Mouse (Mus musculus): ENCODE data around the gene Pgm3.
"Not testable (repeated sequence)": the region's sequence is repeated elsewhere in the genome, so short reads cannot be mapped to it uniquely, and the experiment has no call there.

Gene Pgm3

DNA sequence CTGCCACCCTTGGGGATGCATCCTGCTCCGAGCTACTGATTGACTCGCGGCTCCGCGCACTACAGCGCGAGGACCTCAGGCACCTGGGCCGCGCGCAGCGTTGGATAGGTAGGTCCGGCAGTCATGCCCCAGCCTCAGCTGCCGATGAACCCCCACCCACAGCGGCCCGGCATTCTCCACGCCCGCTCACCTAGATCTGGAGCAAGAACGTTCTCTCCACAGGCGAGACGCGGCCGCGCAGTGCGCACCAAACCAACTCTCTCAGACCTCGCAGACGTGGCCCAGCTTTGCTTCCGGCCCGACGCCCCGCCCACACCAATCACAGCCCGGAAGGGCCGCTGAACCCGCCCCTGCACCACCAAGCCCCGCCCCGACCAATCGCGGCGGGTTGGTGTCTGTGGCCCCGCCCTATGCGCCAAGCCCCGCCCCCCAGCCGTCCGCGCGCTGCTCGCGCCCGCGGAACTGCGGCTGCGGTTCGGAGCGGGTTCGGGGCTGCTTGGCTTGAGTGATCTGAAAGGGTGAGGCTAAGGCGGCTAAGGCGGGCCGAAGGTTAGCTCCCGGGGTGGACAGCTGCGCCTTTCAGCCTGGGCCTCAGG lies at the start of gene Pgm3, which contains the start of gene Rwdd2a:
Gene Pgm3, minus strand, starts transcription at position 303 of the 596 bp plus-strand sequence.
Gene Rwdd2a, plus strand, starts transcription at position 452 of the 596 bp plus-strand sequence.
- peak; percentile 90 to 93 for DNase-seq (ENCODE audit: low spot score in 2 of 2)

DNA sequence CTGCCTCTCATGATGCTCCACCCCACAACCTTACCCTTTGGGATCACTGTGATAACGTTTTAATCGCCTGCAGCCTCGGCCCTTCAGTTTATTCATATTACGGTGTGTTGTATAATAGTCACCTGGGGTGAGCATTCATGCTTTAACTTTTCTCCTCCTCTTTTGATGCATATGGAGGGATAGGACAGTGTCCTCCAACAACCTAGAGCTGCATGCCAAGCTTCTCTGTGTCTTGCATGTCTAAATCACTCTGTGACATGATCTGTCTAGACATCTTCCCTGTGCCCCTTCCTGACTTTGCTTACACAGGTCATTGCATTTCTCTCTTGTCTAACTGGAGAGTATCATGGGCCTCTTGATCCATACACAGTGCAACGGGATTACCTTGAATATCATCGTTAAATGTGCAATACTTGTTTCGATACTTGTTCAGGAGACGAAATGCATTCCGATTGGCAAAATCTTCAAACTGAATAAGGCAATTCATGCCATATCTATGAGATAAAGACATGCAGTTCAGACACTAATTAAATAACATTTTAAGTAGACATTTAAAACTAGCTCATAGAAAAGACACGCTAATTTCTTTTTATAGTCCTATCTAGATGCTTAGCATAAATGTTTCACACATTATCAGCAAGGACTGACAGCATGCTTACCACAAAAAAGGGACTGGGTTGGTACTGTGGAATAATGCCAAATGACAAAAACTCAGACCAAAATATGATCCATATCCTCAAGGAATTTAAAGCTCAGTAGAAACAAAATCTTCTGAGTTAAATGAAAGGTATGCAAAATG lies 47.9 kb upstream of the Pgm3 start:
- DNase-seq (ENCODE audit: low spot score in 2 of 2) = no peak

DNA sequence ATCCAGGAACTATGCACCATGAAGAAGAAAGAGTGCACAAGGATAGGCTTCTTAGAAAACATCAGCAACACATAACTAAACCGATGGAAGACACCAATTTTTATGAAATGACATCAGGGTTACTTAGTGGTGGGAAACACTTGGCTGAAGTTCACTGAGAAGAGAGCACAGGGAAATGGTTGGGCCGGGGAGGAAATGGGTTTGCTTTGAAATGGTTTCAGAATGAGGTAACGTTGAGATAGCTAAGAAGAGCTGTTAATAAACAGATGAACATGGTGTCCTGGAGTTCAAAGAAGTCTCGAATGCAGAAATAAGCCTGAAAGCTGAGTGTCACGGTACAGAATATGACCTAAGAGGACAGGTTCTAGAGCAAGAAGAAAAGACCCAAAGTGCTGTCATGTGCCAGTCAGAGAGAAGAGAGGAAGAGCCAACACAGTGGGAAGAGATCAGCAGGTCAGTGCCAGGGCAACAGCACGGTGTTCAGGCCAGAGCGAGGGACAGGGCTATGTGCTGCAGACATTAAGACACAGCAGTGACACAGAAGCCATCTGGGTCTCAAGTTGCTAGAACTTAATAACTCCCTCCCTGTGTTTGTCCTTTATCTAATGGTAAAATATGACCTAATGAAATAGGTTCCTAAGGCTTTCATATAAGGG lies 46.3 kb upstream of the Pgm3 start:
- no peak for DNase-seq (ENCODE audit: low spot score in 2 of 2)

DNA sequence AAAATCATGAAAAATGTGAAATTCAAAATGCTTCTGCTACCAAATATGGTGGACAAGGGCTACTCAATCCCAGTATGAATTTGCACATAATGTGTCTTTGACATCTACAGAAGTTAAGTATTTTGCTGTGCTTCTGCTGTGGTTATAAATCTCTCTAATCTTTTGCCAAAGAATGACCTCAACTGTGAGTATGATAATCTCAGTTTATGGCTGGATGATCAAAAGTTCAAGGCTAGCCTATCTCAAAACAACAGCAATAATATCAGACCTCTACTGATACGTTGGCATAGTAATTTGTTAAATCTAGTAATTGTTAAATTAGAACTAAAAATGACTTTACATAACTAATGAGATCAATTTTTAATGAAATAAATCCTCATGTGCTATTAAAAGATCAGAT lies 44.1 kb upstream of the Pgm3 start:
- no peak for DNase-seq (ENCODE audit: low spot score in 2 of 2)

DNA sequence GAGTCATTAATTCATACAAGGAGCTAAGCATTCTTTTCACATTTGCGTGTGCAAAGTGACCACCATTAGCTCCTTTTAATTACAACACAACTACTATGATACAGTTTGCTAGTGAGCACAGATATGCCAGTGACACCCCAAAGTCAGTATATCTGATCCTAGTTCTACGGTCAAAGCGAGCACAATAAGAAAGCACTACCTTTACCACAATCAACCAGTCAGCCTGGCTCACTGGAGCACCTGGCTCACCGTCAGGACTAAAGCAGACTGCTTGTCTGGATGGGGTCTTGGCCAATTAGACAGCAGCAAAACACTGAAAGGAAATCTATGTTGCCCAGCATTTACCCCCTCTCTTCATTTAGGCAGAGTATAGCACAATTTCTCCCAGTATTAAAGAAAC lies 40.4 kb upstream of the Pgm3 start:
- no peak for DNase-seq (ENCODE audit: low spot score in 2 of 2)

DNA sequence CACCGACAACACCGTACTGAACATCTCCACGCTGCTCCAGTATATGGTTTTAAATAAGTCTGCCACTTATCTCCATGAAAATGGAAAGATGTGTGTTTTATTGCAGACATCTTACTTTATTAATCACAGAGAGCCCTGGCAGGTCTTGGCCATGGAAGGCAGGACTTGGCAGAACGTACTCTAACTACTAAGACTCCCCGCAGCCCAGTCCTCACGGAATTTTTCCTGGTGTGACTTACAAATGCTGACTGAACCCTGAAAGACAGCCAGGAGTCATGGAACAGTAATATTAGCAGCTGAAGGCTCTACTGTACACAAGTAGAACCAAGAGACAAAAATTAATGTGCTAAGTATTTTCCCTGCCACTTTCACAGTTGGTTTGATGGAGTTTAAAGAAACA lies 34.1 kb upstream of the Pgm3 start:
- DNase-seq (ENCODE audit: low spot score in 2 of 2) = no peak

DNA sequence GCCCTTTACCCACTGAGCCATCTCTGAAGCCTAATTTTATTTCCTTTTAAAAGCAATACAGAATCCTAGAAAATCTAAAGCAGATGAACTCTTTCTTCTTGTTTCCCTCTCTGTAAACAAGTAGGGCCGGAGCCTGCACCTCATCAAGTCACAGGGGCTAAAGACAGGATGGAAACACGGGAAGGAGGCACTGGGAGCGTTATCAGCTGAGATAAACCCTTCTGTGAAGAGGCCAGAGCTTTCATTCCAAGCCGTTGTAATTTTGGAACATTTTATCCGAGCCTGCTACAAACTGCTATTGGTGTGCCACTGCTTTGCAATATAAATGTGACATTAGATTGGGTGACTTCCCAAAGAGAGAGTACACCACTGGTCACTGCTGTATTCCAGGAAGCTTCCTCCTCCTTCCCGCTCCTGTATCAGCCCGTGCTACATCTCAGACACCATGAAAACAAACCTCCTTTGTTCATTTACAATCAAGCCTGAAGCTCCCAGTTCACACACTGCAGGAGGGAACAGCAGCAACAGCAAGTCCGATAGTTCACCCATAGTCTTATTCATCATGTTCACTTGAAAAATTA lies 28.2 kb upstream of the Pgm3 start:
- DNase-seq (ENCODE audit: low spot score in 2 of 2) = no peak

DNA sequence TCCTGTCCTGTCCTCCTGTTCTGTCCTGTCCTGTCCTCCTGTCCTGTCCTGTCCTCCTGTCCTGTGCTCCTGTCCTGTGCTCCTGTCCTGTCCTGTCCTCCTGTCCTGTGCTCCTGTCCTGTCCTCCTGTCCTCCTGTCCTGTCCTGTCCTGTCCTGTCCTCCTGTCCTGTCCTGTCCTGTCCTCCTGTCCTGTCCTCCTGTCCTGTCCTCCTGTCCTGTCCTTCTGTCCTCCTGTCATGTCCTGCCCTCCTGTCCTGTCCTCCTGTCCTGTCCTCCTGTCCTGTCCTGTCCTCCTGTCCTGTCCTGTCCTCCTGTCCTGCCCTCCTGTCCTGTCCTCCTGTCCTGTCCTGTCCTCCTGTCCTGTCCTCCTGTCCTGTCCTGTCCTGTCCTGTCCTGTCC lies 25.3 kb upstream of the Pgm3 start:
- not testable (repeated sequence) for DNase-seq (ENCODE audit: low spot score in 2 of 2)

DNA sequence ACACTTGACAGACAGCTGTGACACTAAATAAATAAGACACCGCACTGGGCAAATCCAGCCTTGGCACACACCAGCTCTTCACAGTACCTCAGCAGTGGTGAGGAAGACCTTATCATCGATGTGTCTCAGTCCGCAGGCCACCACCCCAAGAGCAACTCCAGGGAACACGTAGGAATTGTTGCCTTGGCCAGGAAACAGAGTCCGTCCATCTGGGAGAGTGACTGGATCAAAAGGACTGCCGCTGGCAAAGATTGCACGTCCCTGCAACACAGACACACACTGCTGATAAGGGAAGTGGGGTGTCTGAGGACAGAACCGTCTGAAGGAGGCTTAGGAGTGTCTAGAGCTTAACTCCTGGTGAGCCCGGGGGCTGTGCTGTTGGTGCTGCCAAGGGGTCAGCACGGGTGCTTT lies 22.7 kb upstream of the Pgm3 start:
- not testable (repeated sequence) for DNase-seq (ENCODE audit: low spot score in 2 of 2)

DNA sequence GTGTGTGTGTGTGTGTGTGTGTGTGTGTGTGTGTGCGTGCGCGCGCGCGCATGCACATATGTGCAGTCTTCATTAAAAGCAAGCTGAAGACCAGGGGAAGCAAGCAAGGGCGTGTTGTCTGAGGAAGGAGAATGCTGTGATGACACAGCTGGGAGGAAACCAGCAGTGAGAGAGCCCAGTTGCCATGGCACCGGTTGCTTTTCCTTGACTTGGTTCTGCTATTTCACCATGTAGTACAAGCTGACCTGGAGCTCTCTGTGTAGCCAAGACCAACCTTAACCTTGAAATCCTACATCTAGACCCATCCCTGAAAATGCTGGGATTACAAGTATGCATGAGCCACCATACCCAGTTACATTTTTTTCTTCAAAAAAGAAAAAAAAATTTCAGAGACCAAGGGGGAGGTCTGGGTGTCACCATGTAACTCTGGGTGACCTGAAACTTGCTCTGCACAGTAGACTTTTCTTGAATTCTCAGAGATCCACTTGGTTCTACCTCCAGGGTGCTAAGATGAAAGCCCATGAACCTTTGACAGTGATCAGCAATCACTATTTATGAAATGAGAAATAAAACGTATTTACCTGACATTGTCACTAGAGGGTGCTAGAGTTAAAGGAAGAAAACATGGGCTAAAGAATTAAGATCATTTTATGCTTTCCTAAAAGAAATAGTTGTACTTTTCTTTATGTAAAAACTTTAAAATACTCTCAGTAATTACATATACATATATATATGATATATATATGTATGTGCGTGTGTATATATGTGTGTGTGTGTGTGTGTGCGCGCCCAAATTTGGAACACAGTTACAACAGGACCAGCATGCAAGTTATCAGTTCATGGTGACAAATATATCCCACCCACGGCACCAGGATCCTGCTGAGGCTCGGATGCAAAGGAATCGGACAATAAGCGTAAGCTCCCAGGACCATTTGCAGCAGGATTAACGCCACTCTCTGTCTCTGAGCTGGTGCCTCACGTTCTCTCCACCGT lies 21.3 kb upstream of the Pgm3 start:
- DNase-seq (ENCODE audit: low spot score in 2 of 2) = no peak

DNA sequence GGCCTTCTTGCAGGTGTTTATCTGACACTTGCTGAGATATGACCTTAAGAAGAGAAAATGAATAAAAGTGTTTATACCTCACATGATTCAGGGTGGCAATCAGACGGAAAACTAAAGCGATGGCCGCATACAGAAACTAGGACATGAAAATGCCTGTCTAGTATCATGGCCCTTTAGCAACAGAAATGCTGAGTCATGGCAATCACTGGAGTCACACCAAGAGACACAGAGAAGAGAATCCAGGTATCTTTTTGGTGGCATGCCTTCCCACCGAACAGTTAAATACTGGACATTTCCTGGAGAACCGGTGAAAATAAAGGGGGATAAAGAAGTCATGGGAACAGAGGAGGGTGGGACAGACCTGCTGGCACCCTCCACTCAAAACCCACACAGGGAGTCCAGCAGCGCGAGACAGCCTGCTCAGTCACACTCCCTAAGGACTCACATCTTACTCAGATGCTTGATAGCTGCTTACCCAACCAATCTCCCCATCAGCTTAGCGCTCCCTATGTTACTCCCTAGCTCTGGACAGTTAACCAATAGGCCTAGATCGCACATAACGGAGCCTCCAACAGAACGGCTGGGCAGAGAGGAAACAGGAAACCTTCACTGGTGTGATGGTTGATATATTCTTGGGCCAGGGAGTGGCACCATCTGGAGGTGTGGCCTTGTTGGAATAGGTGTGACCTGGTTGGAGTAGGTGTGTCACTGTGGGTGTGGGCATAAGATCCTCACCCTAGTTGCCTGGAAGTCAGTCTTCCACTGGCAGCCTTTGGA lies 15.6 kb upstream of the Pgm3 start:
- DNase-seq (ENCODE audit: low spot score in 2 of 2) = no peak

DNA sequence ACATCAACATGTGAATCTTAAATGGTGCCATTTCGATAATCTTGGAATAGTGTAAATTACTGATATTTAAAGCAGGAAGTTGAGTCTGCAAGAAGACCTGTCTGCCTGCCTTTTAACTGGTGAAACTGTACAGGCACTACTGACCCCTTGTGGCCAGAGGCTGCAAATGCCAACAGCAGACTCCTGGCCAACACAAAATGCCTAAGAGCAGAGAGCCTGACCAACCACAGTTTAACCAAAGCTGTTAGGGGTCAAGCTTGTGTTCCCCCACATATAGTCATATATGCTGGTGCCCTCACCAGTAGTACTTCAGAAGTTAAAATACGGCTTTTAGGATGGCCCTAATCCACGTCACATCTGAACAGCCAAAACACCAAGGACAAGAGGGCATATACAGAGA lies 12.1 kb upstream of the Pgm3 start:
- DNase-seq (ENCODE audit: low spot score in 2 of 2) = peak; percentile 33 to 58

DNA sequence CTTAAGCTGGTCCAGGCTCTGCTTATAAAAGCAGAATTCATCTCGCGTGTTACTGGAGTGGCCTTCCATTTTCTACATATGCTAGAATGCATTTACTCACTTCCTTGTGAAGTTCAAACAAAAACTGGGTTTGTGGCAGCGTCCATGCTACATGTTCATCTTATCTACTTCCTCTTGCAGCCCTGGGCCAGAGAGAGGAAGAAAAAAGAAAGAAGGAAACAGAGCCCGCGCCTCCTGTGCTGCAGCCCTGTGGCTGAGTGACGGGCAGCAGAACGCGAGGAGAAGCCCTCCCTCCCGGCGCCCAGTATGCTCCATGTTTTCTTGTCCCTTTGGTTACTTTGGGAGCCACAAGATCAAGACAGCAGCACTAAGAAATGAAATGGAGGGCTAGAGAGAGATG lies 8.0 kb upstream of the Pgm3 start:
- no peak for DNase-seq (ENCODE audit: low spot score in 2 of 2)

DNA sequence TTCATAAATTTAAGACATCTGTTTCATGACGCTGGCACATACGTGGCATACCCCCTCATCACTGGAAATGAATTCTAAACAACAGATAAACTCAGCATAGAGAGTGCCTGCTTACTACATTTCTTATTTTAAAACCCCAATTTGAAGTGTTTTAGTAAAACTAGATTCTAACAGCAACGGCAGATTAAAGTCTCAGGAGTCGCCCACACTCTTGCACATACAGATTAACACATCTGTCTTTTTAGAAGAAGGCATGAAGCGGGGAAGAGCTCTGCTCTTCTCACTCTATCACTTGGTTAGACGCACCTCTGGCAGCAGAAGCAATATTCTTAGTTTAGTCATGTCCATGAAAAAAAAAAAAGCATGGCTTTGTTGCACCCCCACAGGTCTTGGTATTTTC lies 3.5 kb upstream of the Pgm3 start:
- no peak for DNase-seq (ENCODE audit: low spot score in 2 of 2)

DNA sequence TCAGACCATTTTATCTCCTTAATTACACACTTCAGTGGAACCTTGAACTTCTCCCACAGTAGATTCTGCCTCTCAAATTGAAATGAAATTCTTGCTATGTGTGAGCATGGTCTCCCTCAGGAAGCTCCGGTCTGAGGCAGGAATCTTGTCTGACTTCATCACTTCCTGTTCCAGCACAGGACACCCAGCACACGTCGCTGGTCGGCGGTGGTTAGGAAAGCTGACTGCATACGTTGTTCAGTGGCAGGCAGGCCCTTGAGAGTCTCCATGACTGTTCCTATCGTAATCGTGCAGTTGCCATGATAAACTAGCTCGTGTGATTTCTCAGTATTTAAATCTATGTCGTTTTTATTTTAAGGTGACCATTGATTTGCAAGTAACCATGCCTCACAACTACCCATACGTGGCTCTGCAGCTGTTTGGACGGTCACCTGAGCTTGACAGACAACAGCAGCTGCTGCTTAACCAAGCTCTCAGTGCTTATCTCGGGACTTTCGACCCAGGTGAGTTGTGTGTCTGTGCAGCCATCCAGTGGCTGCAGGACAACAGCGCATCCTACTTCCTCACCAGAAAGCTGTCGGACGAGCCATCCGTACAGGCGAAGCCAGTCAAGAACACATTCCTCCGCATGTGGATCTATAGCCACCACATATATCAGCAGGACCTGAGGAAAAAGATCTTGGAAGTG lies 2.1 kb upstream of the Pgm3 start:
- DNase-seq (ENCODE audit: low spot score in 2 of 2) = no peak

DNA sequence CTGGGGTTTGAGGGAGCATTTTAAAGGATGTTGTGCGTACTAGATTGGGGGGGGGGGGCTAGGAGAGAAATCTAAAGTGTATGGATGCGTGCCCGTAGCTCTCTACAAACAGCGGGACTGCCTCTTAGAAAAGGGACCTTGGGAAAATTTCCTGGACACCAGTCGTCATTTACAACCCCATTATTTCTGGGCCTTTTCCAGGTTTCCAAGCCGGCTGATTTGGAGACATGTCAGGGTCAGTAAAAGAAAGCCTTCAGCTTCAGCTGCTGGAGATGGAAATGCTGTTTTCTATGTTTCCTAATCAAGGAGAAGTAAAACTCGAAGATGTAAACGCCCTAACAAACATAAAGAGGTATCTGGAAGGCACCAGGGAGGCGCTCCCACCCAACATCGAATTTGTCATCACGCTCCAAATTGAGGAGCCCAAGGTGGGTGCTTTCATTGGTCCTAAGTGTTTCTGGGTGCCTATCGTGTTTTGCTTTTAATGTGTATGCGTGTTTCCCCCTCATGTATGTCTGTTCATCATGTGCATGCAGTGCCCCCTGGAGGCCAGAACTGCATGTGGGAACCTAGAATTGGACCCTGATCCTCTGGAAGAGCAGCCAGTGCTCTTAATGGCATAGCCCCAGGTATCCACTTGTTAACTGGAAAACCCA lies 1.1 kb upstream of the Pgm3 start:
- peak; percentile 69 to 81 for DNase-seq (ENCODE audit: low spot score in 2 of 2)

DNA sequence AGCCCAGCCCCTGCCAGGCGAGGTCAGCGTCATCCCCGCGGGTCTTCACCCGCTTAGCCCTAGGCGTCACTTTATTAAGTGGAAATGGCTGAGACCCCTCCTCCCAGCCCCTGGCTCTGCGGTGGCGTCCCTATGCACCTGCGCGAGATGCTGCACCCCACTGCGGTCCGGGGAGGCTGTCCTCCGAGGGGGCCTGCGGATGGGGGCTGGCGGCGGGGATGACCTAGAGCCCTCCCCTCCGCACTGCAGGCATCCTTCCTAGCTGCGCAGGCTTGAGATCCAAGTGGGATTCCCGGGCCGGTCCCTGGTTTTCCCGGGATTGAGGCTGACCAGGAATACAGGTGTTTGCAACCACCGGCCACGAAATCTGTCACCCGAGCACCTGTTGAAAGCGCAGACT lies 554 bp upstream of the Pgm3 start:
- peak in 1 of 2 experiments; percentile 25 for DNase-seq (ENCODE audit: low spot score in 2 of 2)

DNA sequence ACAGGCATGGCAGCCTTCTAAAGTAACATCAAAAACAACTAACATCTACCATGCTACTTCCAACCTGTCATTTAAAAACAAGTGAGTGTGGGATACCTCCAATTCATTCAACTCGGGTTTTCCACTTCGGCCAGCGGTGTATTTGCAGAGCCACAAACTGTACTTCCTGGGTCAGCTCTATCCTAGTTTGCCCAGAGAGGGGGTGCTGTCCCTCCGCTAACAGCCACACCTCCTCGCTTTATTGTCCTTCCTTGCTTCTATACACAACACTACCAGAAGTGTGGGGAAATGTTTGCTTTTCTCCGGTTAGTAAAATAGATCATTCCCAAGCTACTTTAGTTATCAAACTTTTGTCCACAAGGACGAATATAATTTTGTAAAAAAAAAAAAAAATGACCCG lies 696 bp downstream of the Pgm3 start:
- no peak for DNase-seq (ENCODE audit: low spot score in 2 of 2)

DNA sequence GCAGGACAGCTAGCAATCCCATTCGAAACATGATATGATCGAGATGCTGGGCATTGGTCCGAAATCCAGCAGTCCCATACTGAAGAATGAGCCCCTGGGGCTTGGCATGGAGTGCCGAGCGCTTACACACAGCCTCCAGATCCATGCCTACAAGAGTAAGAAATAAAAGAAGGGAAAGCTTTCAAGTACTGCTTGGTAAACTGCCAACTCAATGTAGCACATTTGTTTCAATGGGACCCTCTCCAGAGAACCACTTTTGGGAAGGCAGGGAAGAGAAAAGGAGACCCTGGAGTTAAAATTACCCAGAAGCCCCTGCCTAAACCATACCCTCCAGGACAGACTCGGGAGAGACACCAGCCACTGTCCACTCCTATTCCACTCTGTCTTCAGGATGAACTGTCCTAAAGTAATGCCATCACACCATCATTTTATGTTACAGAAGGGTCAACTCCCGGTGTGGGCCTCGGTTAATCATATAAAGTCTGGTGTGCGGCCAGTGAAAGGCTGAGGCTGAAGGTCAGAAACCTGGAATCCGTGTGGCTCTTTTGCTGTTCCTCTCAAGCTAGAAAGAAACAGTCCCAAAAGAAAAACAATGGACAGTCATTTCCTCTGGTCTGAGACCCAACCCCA lies 1.3 kb downstream of the Pgm3 start:
- DNase-seq (ENCODE audit: low spot score in 2 of 2) = no peak

All from spleen, postnatal 14 days (tissue).